Mouse (Mus musculus) midbrain, embryonic 12.5 days (tissue): ENCODE results near the gene Apeh. TPM values are rescaled to one million over a fixed set of nuclear protein-coding genes. Genes with fewer than 3 reads are reported as not detected.

ENCODE experiments used
- ATAC-seq: fragments of 200-750 bp; cut with Nextera tagmentation; 2 replicates; pipeline ENCODE4 v1.8.0; 2017; ENCODE audit warnings: low read depth, moderate TSS enrichment, moderate library complexity; ENCODE audit not compliant: low FRiP score
- H3K27ac ChIP-seq: fragments of 300-500 bp; sonication (generic); replicated peaks from 2 replicates; pipeline ENCODE4 v1.5.1; 2016; ENCODE audit warnings: mild to moderate bottlenecking
- H3K27me3 ChIP-seq: fragments of 300-500 bp; sonication (generic); 2 replicates; pipeline ENCODE4 v1.6.1; 2016; ENCODE audit warnings: mild to moderate bottlenecking
- H3K36me3 ChIP-seq: fragments of 300-500 bp; sonication (generic); 2 replicates; pipeline ENCODE4 v1.6.1; 2016
- H3K4me1 ChIP-seq: fragments of 300-500 bp; sonication (generic); 2 replicates; pipeline ENCODE4 v1.6.1; 2016
- H3K4me2 ChIP-seq: fragments of 300-500 bp; sonication (generic); replicated peaks from 2 replicates; pipeline ENCODE4 v1.6.1; 2016; ENCODE audit warnings: mild to moderate bottlenecking, moderate library complexity
- H3K4me3 ChIP-seq: fragments of 300-500 bp; sonication (generic); 2 replicates; pipeline ENCODE4 v1.5.1; 2016; ENCODE audit warnings: mild to moderate bottlenecking
- H3K9ac ChIP-seq: fragments of 300-500 bp; sonication (generic); replicated peaks from 2 replicates; pipeline ENCODE4 v1.6.1; 2016; ENCODE audit warnings: mild to moderate bottlenecking, moderate library complexity
- H3K9me3 ChIP-seq: fragments of 300-500 bp; sonication (generic); 2 replicates; pipeline ENCODE4 v1.6.1; 2016; ENCODE audit warnings: mild to moderate bottlenecking
- WGBS: fragments of 180-500 bp; shearing (Covaris S2); methylation state at CpG from one replicate; pipeline ENCODE4 v1.1.7; 2016; 5-methylcytosine and 5-hydroxymethylcytosine counted together
- polyA plus RNA-seq: library from polyadenylated mRNA; unstranded; fragments of >200 nt; fragmentation: Nextera tagmentation; extraction: Ambion mirVana; gene quantifications from 2 replicates; pipeline ENCODE4 v1.2.1, GENCODE M21; 2016

Apeh gene
- polyA plus RNA-seq, 1 experiment from 2014 or later, result 63.2 TPM

DNA sequence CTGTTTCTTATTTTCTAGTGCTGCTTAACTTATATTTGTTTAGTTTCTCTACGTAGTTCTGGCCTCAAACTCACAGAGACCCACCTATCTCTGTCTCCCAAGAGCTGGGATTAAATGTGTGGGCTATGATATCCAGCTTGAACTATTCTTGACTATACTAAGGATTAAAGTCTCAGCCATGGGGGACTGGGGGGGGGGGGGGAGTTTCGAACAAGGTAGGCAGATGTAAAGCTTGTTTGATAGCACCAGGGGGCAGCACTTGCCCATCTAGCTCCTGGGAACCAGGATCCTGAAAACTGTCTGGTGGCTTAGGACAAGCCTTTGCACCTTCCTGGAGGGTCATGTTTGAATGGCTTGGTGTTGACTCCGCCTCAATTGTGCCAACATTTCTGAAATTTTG lies 1.1 kb upstream of the Apeh start:
- ATAC-seq, result no peak
- Histone ChIP-seq H3K9me3 (no peaks in the 10 kb centered on the region), H3K36me3 (peaks cover 29% of the 10 kb centered on the region), H3K4me1 (peaks cover 28% of the 10 kb centered on the region), H3K9ac (0 out of 2 replicates have a peak overlapping the region, but pooled peaks have one; percentile 90), H3K4me2 (peak overlapping the region; percentile 95), H3K4me3 (peak overlapping the region; percentile 88; the same call in 1 of the 2 replicates), H3K27me3 (no peaks in the 10 kb centered on the region), H3K27ac (no peak overlapping the region)
- 10% methylated on average over 3 of the region's 3 CpGs for WGBS

GRCm38 (mm10) chr9:108094998-108095411 lies 599 bp upstream of the Apeh start:
- Histone ChIP-seq H3K36me3 (peaks cover 35% of the 10 kb centered on the region), H3K27ac (peak overlapping the region; percentile 52), H3K4me2 (peak overlapping the region; percentile 95), H3K27me3 (no peaks in the 10 kb centered on the region), H3K9ac (peak overlapping the region; percentile 90), H3K9me3 (no peaks in the 10 kb centered on the region), H3K4me3 (peak overlapping the region; percentile 88), H3K4me1 (peaks cover 28% of the 10 kb centered on the region)
- WGBS, result under 1% methylated on average over 16 of the region's 16 CpGs
- ATAC-seq, result peak; percentile 14; the same call in 1 of the 2 replicates

DNA sequence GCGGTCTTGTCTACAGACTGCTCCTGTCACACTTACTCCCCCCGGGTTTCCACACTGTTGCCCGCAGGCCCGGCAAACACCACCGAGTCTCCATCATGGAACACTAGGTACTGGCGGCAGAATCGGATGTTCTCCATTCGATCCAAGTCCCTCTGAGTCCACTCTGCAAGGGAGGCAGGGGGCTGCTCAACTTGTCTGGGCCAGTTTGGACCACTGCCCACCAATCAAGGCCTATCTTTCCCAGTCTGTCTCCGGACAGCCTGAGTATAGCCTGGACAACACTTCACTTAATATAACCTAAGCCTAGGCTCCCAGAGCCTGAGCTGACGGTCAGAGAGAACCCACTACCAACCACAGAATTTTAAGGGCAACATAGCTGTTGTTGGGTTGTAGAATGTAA lies 820 bp downstream of the Apeh start:
- ATAC-seq, result no peak
- Histone ChIP-seq H3K27ac (no peak overlapping the region; the same call in 1 of the 2 replicates), H3K9me3 (no peaks in the 10 kb centered on the region), H3K36me3 (peaks cover 44% of the 10 kb centered on the region), H3K4me1 (peaks cover 28% of the 10 kb centered on the region), H3K4me2 (peak overlapping the region; percentile 95), H3K9ac (peak overlapping the region; percentile 90), H3K4me3 (peak overlapping the region; percentile 88), H3K27me3 (no peaks in the 10 kb centered on the region)
- 75% methylated on average over 10 of the region's 10 CpGs for WGBS

DNA sequence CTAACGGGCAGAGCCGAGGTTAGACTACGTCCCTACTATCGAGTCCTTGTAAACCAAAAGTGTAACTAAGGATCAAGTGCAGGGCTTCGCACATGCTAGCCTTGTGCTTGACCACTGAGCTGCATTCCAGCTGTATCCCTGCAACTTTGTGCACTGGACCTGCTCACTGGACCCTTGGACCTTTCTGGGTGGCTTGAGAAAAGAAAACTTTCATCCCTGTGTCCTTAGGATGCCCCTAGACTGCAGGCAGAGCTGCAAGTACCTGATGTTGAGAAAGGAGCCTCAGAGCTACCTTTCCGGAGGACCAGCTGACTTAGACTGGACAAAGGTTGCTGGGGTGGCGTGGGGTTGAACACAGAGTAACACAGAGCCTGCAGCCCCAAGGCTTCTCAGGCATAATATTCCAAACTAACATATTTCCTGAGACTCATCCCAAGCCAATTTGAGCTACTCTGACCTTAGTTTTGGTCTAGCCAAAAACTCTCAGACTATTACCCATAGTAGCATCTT lies 3.7 kb downstream of the Apeh start:
- no peak overlapping the region for H3K4me2 ChIP-seq
- no peaks in the 10 kb centered on the region for H3K9me3 ChIP-seq
- no peak for ATAC-seq
- no peak overlapping the region for H3K27ac ChIP-seq
- H3K4me1 ChIP-seq, result peaks cover 24% of the 10 kb centered on the region
- H3K27me3 ChIP-seq, result no peaks in the 10 kb centered on the region
- peaks cover 73% of the 10 kb centered on the region for H3K36me3 ChIP-seq
- 96% methylated on average over 7 of the region's 7 CpGs for WGBS
- no peak overlapping the region for H3K4me3 ChIP-seq
- H3K9ac ChIP-seq, result no peak overlapping the region

DNA sequence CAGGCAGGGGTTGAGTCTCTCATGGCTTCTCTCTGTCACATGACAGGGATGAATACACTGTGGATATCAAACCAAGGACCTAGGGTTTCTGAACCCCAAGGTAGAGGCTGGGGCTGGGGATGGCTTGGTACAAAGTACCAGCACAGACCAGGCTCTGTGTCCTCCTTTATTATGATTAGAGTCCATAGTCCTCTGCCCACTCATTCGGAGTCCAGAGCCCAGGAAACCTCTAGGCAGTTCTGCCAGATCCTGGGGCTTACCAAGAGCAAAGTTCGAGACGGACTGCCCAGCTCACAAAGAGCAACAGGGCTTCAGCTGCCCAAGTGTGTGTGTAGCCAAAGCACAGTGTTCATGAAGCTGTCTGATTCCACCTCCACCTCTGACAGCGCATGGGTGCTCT lies 9.1 kb downstream of the Apeh start:
- H3K36me3 ChIP-seq, result peaks cover 62% of the 10 kb centered on the region
- no peak overlapping the region for H3K4me2 ChIP-seq
- H3K27me3 ChIP-seq, result peaks cover 42% of the 10 kb centered on the region
- H3K27ac ChIP-seq, result no peak overlapping the region
- H3K4me1 ChIP-seq, result peaks cover 2% of the 10 kb centered on the region; the same call in 1 of the 2 replicates
- ATAC-seq, result no peak
- no peaks in the 10 kb centered on the region for H3K9me3 ChIP-seq
- H3K9ac ChIP-seq, result no peak overlapping the region
- 95% methylated on average over 4 of the region's 4 CpGs for WGBS
- H3K4me3 ChIP-seq, result no peak overlapping the region

DNA sequence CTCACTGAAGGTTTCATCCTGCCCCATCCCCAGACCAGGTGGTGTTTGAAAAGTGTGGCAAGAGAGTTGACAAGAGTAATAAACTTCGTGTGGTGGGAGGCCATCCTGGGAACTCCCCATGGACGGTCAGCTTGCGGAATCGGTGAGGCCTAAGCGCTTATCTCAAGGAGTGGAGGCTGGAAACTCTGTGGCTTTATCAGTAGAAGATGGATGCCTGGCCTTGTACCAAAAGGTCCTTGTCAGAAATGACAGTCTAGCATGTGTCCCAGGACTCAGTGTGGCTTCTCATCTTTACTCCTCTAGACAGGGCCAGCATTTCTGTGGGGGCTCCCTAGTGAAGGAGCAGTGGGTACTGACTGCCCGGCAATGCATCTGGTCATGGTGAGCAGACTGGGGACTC lies 10.8 kb downstream of the Apeh start:
- WGBS, result 86% methylated on average over 6 of the region's 6 CpGs
- peaks cover 9% of the 10 kb centered on the region for H3K4me1 ChIP-seq
- H3K27me3 ChIP-seq, result peaks cover 43% of the 10 kb centered on the region
- no peaks in the 10 kb centered on the region for H3K9me3 ChIP-seq
- H3K27ac ChIP-seq, result no peak overlapping the region
- H3K4me3 ChIP-seq, result no peak overlapping the region
- no peak overlapping the region for H3K4me2 ChIP-seq
- H3K9ac ChIP-seq, result no peak overlapping the region
- H3K36me3 ChIP-seq, result peaks cover 45% of the 10 kb centered on the region
- ATAC-seq, result no peak

DNA sequence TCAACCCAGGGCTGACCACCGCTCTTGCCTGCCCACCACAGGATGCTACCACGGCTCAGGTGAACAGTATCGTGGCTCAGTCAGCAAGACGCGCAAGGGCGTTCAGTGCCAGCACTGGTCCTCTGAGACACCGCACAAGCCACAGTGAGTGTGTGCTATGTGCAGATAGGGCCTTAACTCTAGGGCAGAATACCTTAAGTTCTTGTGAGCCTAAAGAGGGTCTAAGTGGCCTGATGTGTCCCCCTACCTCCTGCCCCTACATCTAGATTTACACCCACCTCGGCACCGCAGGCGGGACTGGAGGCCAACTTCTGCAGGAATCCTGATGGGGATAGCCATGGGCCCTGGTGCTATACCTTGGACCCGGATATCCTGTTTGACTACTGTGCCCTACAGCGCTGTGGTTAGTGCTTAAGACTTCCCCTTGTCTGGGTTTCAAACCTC lies 11.4 kb downstream of the Apeh start, which contains the start of gene Rnf123:
TSS of gene Rnf123 (minus strand) at position 359 of the 444 bp plus-strand sequence.
- H3K9me3 ChIP-seq, result no peaks in the 10 kb centered on the region
- no peak for ATAC-seq
- peaks cover 40% of the 10 kb centered on the region for H3K36me3 ChIP-seq
- 0 out of 2 replicates have a peak within 1 kb of the TSS, but pooled peaks have one; percentile 3 for H3K4me2 ChIP-seq
- H3K27me3 ChIP-seq, result peaks cover 43% of the 10 kb centered on the region
- no peak within 1 kb of the TSS for H3K27ac ChIP-seq
- H3K4me1 ChIP-seq, result peaks cover 15% of the 10 kb centered on the region
- H3K4me3 ChIP-seq, result no peak within 1 kb of the TSS
- 0 out of 2 replicates have a peak within 1 kb of the TSS, but pooled peaks have one; percentile 8 for H3K9ac ChIP-seq
- WGBS, result 38% methylated on average over 12 of the region's 12 CpGs

- Histone ChIP-seq H3K27me3 (peaks cover 43% of the 10 kb centered on the region), H3K9ac (0 out of 2 replicates have a peak overlapping the region, but pooled peaks have one; percentile 8), H3K4me2 (0 out of 2 replicates have a peak overlapping the region, but pooled peaks have one; percentile 3)
These were observed 11.9 kb downstream of the Apeh start for GRCm38 (mm10) chr9:108082549-108082948.

GRCm38 (mm10) chr9:108080168-108080567 lies 14.2 kb downstream of the Apeh start, which contains the start of gene Mst1:
Gene Mst1, plus strand, starts transcription at chr9:108080436.
- WGBS, result 75% methylated on average over 5 of the region's 5 CpGs
- ATAC-seq, result no peak

More at GRCm38 (mm10) chr9:108082549-108082948, 11.9 kb downstream of the Apeh start:
- no peak for ATAC-seq
- Histone ChIP-seq H3K36me3 (peaks cover 35% of the 10 kb centered on the region), H3K9me3 (no peaks in the 10 kb centered on the region), H3K4me3 (no peak overlapping the region), H3K27ac (no peak overlapping the region), H3K4me1 (peaks cover 18% of the 10 kb centered on the region)
- WGBS, result 8% methylated on average over 19 of the region's 19 CpGs

DNA sequence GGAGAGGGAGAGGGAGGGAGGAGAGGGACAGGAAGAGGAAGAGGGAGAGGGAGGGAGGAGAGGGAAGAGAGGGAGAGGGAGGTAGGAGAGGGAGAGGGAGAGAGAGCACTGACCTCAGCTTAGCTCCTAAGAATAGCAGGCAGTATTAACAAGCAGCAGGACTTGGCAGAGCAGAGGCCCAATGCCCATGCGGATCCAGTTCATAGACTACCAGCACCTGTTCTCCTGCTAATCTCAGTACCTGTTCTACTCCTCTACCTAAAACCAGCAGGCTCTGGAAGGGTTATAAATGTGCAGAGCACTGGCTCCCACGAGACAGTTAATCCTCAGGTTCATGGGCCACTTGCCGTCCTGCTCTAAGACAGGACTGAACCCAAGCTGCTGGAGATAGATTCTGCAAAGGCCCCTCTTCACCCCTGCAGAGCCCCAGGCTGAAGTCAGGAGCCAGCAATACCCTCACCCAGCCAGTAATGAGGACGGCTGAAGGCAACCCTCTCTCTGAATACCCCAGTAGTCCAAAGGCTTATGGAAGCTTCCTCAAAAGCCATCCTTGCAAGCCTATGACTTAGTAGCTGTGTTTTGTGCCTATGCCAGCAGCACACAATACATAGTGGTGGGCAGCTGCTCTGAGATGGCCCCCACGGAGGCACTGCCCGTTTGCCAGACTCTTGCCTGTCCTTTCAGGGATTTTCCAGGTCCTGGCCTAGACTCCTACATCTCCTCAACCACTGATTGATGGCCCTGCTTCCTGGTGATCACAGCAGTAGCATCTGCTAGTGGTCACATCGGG lies 21.1 kb downstream of the Apeh start:
- H3K9me3 ChIP-seq, result no peaks in the 10 kb centered on the region
- H3K4me1 ChIP-seq, result peaks cover 7% of the 10 kb centered on the region
- 59% methylated on average over 7 of the region's 7 CpGs for WGBS
- no peak overlapping the region for H3K27ac ChIP-seq
- no peaks in the 10 kb centered on the region for H3K27me3 ChIP-seq
- H3K4me3 ChIP-seq, result no peak overlapping the region
- H3K4me2 ChIP-seq, result no peak overlapping the region
- ATAC-seq, result no peak
- peaks cover 29% of the 10 kb centered on the region; the same call in 1 of the 2 replicates for H3K36me3 ChIP-seq
- H3K9ac ChIP-seq, result no peak overlapping the region

More at GRCm38 (mm10) chr9:108080168-108080567, 14.2 kb downstream of the Apeh start, which contains the start of gene Mst1:
- Histone ChIP-seq H3K36me3 (peaks cover 11% of the 10 kb centered on the region), H3K9me3 (no peaks in the 10 kb centered on the region), H3K27ac (no peak within 1 kb of the TSS), H3K9ac (peak within 1 kb of the TSS; percentile 85), H3K27me3 (peaks cover 43% of the 10 kb centered on the region), H3K4me2 (peak within 1 kb of the TSS; percentile 93), H3K4me3 (peak within 1 kb of the TSS; percentile 76), H3K4me1 (peaks cover 18% of the 10 kb centered on the region)

DNA sequence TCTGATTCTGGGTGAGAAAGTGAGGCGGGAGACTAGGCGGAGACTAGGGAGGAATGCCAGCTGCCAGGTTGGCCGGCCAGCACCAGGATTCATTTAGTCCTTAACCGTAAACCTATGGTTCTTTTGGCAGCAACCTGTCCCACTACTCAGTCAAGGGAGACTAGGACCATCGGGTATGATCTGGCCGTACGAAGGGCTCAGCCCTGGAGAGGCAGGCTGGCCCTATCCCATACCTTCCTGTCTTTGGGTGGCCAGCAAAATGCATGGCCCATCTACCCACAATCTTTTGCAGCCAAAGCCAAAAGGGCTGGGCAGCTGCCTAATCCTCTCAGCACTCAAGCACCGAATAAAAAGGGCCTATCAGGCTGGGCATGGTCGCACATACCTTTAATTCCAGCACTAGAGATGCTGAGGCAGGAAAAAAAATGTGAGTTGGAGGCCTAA lies 21.9 kb downstream of the Apeh start:
- no peak overlapping the region for H3K4me2 ChIP-seq
- peaks cover 29% of the 10 kb centered on the region; the same call in 1 of the 2 replicates for H3K36me3 ChIP-seq
- no peaks in the 10 kb centered on the region for H3K27me3 ChIP-seq
- no peaks in the 10 kb centered on the region for H3K9me3 ChIP-seq
- H3K4me1 ChIP-seq, result peaks cover 3% of the 10 kb centered on the region; the same call in 1 of the 2 replicates
- 49% methylated on average over 9 of the region's 9 CpGs for WGBS
- peak overlapping the region; percentile 52; the same call in 1 of the 2 replicates for H3K27ac ChIP-seq
- ATAC-seq, result no peak
- H3K4me3 ChIP-seq, result no peak overlapping the region
- H3K9ac ChIP-seq, result no peak overlapping the region

DNA sequence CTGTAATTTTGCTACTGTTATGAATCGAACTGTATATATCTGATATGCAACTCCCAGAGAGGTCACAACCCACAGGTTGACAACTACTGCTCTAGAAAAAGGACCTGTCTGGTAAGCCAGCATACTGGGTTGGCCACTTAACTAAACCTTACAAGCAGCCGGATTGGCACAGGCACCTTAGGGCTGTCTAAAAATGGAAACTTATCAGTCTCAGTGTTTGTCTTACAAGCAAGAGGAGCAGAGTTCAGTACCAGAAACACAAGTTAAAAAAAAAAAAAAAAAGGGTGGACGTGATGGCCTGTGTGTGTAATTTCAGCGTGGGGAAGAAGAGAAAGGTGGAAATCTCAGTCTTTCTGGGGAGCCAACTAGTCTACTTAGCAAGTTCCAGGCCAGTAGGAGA lies 22.6 kb downstream of the Apeh start:
- no peaks in the 10 kb centered on the region for H3K27me3 ChIP-seq
- H3K9me3 ChIP-seq, result no peaks in the 10 kb centered on the region
- peaks cover 3% of the 10 kb centered on the region; the same call in 1 of the 2 replicates for H3K4me1 ChIP-seq
- ATAC-seq, result no peak
- no peak overlapping the region for H3K4me3 ChIP-seq
- WGBS, result 92% methylated on average over 4 of the region's 4 CpGs
- no peak overlapping the region for H3K27ac ChIP-seq
- H3K9ac ChIP-seq, result no peak overlapping the region
- no peak overlapping the region for H3K4me2 ChIP-seq
- H3K36me3 ChIP-seq, result peaks cover 29% of the 10 kb centered on the region; the same call in 1 of the 2 replicates
